Mouse (Mus musculus): ENCODE data around the gene Eif2s1. TPM values are rescaled to one million over a fixed set of nuclear protein-coding genes. Genes with fewer than 3 reads are reported as not detected.
A peak's percentile ranks its signal among the peaks of the same experiment; 100 is the strongest.

Eif2s1 gene
- total and polyA plus RNA-seq, 3 experiments = 124 to 351 (median 196) TPM

GRCm38 (mm10) chr12:78923539-78924189 is 62.0 kb downstream of the Eif2s1 start (continued):
- 0 out of 2 replicates have a peak, but pooled peaks have one; percentile 50 for TF ChIP-seq MAFK (IDR thresholded peaks at IDR 0.05; ENCODE audit: insufficient replicate concordance, low read length)
- no peak; the same call in 1 of the 2 replicates for TF ChIP-seq SIN3A (IDR thresholded peaks at IDR 0.05; ENCODE audit: low read length)
- no peak for TF ChIP-seq ELF1 (IDR thresholded peaks at IDR 0.05; ENCODE audit: low read depth, low read length)
- TF ChIP-seq EP300 (IDR thresholded peaks at IDR 0.05; ENCODE audit: low read length) = peak; percentile 97
- 0 out of 2 replicates have a peak, but pooled peaks have one; percentile 33 for TF ChIP-seq MYC (IDR thresholded peaks at IDR 0.05; ENCODE audit: low read depth, low read length)
- peak; percentile 73 for TF ChIP-seq JUN (IDR thresholded peaks at IDR 0.05; ENCODE audit: insufficient read depth, low read depth, low read length)
- no peak for TF ChIP-seq NRF1 (IDR thresholded peaks at IDR 0.05; ENCODE audit: low read depth, low read length)
- no peak for TF ChIP-seq POLR2A (IDR thresholded peaks at IDR 0.05; ENCODE audit: low read depth, low read length)

DNA sequence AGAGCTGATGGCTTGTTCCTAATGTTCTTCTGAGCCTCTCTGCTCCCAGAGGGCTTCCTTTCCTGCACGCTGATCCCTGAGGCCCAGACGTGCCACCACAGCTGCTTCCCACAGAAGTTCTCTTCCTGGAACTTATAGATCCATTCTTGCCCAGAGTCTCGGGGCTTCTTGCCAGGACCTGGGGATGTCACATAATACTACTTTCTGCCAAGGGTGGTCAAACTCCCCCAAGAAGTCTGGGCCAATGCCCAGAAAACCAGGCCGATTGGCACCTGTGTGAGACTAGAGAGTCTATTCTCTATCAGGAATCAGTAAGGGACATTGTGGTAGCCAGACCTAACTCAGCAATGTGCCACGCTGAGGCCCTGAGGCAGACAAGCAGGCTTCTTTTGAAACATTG is 65.7 kb downstream of the Eif2s1 start:
- Histone ChIP-seq H3K9me3 (replicated peaks; ENCODE audit: low read length) (no peaks in the 10 kb centered on the region), H3K36me3 (replicated peaks in 1 of 2; ENCODE audit: control insufficient read depth in 1 of 2, insufficient read depth in 1 of 2, low read length in 1 of 2) (no peaks in the 10 kb centered on the region), H3K4me3 (replicated peaks in 1 of 3; ENCODE audit: low read depth in 2 of 3, low read length in 2 of 3, poor library complexity in 1 of 3) (no peak overlapping the region), H3K9ac (ENCODE audit: insufficient read depth, low read depth) (no peak overlapping the region), H3K27me3 (replicated peaks) (no peaks in the 10 kb centered on the region), H3K4me1 (ENCODE audit: control insufficient read depth in 1 of 2, insufficient read depth in 2 of 2) (peaks cover 28 to 70% of the 10 kb centered on the region in 2 experiments), H3K27ac (ENCODE audit: insufficient read depth, low read depth) (no peak overlapping the region), H3K4me2 (ENCODE audit: insufficient read depth, low read depth, poor library complexity, severe bottlenecking) (no peak overlapping the region), H3K79me2 (replicated peaks; ENCODE audit: control insufficient read depth, extremely low read depth, insufficient read depth, poor library complexity, severe bottlenecking) (no peaks in the 10 kb centered on the region)
- dilution Hi-C loops (cut with MboI; ENCODE audit: extremely low pct_ligation_motif_present, extremely low pct_unique_long_range_greater_than_20kb, low sequenced_read_pairs) (no loop called here), in situ Hi-C loops (cut with MboI; ENCODE audit: low pct_ligation_motif_present, low pct_unique_long_range_greater_than_20kb, low sequenced_read_pairs) (no loop called here)
- no peak for DNase-seq (ENCODE audit: extremely low read depth)
- TF ChIP-seq RAD21 (IDR thresholded peaks at IDR 0.05; ENCODE audit: low read depth, low read length) (no peak), ZNF384 (IDR thresholded peaks at IDR 0.05; ENCODE audit: low read depth, low read length) (no peak), USF2 (conservative IDR thresholded peaks at IDR 0.05; ENCODE audit: low read depth, low read length) (no peak), USF1 (IDR thresholded peaks at IDR 0.05; ENCODE audit: low read depth, low read length) (no peak), CHD2 (IDR thresholded peaks at IDR 0.05; ENCODE audit: low read length) (no peak), TBP (conservative IDR thresholded peaks at IDR 0.05; ENCODE audit: low read depth, low read length) (no peak), MYC (IDR thresholded peaks at IDR 0.05; ENCODE audit: low read depth, low read length) (no peak), IRF4 (IDR thresholded peaks at IDR 0.05; ENCODE audit: low read depth, low read length) (no peak), ZC3H11A (IDR thresholded peaks at IDR 0.05; ENCODE audit: low read depth, low read length) (no peak), JUND (conservative IDR thresholded peaks at IDR 0.05; ENCODE audit: low read depth, low read length) (no peak), MEF2A (IDR thresholded peaks at IDR 0.05; ENCODE audit: borderline replicate concordance, low read depth, low read length) (no peak), NRF1 (IDR thresholded peaks at IDR 0.05; ENCODE audit: low read depth, low read length) (no peak), SMC3 (IDR thresholded peaks at IDR 0.05; ENCODE audit: low read depth, low read length) (no peak), ETS1 (conservative IDR thresholded peaks at IDR 0.05; ENCODE audit: low read depth, low read length) (no peak), E2F4 (IDR thresholded peaks at IDR 0.05; ENCODE audit: insufficient replicate concordance, low read depth, low read length) (no peak), ELF1 (IDR thresholded peaks at IDR 0.05; ENCODE audit: low read depth, low read length) (no peak), CTCF (conservative IDR thresholded peaks at IDR 0.05 in 1 of 2, IDR thresholded peaks at IDR 0.05 in 1 of 2; ENCODE audit: low read depth in 2 of 2, low read length in 2 of 2) (no peak), EP300 (IDR thresholded peaks at IDR 0.05; ENCODE audit: low read length) (no peak), ZMIZ1 (IDR thresholded peaks at IDR 0.05; ENCODE audit: low read depth, low read length) (no peak), NELFE (IDR thresholded peaks at IDR 0.05; ENCODE audit: low read depth, low read length) (no peak)

All from CH12.LX (cell line).